Mouse (Mus musculus) urinary bladder, postnatal 4 days (tissue): ENCODE data around the gene Tvp23b.

ENCODE experiments used
- DNase-seq, 2 experiments: peaks; one replicate each; pipeline ENCODE4 v3.0.0; 2021 to 2022; ENCODE audit warnings: low spot score in 2 of 2

Tvp23b gene

DNA sequence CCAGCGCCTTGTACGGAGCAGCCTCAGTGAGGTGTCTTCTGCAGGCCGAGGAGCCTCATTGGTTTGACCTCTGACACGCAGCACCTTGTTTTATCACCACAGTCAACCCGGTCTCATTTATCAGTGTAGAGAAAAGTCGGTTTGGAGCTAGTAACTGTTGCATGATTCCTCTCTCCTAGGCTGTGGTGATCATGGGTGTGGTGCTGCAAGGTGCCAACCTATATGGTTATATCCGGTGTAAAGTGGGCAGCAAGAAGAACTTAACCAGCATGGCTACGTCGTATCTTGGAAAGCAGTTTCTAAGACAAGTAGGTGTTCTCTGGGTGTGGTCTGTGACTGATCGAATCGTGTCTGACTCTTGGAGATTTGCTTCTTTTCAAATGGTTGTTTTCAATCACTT, 12.5 kb downstream of the Tvp23b start:
- DNase-seq: no peak

DNA sequence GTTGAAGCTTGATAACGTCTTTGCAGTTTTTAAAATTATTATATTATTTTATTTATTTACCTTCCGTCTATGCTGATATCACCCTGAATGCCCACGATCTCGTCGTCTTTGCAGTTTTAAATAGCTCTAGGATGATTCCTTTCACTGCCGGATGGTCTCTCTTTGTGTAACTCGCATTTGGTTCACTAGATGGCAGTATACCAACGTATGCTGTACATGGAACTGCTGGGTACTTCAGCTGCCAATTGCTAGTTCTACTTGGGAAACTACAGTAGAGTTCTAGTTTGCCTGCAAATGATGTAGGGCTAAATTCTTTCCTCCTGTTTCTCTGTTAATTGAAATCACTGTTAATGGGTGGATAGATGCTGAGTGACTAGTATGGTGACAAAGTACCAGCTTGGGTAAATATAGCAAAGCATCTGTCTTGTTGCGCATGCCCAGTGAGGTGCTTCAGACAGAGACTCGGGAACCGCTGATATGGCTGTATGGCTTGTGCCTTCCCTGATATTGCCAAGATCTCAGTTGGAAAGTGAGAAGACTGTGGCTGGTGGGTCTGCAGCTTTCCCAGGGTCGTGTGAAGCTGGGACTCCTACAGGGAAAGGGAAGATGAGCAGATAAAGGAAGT, 22.6 kb downstream of the Tvp23b start:
- DNase-seq: no peak

DNA sequence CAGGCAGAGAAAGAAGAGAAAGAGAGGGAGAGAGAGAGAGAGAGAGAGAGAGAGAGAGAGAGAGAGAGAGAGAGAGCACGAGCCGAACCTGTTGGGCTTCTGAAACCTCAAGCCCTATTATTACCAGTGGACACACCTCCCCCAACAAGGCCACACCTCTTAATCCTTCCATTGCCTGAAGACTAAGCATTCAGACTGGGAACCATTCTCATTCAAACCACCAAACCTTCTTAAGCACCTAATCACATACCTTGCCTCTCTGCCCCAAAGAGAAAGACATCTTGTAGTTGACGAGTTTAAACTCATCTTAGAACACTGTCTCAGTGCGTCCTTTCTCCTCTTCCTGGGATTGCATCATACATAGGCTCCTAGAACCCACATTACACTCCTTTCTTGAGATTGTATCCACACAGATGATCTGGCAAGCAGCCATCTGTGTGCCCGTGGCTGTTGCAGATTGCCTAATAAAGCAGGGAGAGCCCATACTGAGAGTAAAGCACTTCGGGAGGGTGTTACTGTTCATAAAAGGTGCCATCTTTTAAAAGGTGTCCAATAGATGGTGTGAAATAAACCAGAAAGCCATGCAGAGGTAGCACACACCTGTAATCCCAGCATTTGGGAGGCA, 24.7 kb downstream of the Tvp23b start:
- peak in 1 of 2 experiments; percentile 9 for DNase-seq

DNA sequence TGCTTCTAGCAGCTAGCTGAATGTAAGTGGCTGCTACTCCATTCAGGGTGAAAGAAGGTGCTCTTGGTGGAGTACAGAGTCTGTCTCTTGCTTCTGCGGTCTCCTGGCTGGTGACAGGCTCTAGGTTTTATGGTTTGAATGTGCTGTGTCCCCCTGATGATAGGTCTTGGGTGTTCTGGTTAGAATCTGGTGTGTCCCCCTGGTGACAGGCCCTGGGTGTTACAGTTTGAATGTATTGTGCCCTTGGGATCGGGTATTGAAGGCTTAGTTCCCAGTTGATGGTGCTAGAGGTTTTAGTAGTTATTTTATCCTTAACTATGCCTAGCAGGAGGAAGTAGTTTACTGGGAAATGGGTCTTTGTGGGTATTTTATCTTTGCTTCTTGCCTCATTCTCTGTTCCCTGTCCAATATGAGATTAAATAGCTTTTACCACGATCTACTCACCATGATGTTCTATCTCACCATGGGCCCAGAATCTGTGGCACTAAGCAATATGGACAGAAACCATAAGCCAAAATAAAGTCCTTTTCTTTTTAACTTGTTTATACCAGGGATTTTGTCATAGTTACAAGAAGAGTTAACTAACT, 30.6 kb downstream of the Tvp23b start:
- peak in 1 of 2 experiments; percentile 36 for DNase-seq

DNA sequence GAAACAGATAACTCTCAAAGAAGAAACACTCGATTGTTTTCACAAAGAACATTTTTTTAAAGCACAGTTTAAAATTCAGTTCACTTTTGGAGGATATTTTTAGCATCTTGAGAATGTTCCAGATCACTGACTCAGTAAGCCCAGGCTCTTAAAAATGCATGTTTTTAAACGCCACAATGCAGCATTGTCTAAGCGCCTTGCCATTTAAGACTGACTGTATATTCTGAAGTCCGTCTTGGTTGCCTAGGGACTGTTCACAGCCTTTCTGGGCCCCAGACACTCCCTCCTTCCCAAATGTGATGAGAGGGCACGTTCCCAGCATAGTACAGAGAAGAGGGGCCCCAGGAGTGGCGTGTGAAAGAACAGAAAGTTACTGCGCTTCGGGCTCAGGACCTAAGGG, 32.1 kb downstream of the Tvp23b start:
- no peak for DNase-seq

DNA sequence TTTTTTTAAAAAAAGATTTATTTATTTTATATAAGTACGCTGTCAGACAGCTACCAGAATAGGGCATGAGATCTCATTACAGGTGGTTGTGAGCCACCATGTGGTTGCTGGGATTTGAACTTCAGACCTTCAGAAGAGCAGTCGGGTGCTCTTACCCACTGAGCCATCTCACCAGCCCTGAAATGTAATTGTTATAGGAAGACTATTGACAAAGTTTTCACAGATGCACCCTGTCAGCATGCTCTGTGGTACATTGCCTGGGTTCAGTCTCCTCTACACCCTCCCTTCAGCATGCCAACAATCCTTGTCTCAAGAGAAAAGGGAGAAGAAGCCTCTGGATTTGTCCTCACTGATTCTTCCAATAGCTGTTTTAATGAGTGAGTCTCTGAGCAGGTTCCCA, 33.9 kb downstream of the Tvp23b start:
- peak in 1 of 2 experiments; percentile 10 for DNase-seq

DNA sequence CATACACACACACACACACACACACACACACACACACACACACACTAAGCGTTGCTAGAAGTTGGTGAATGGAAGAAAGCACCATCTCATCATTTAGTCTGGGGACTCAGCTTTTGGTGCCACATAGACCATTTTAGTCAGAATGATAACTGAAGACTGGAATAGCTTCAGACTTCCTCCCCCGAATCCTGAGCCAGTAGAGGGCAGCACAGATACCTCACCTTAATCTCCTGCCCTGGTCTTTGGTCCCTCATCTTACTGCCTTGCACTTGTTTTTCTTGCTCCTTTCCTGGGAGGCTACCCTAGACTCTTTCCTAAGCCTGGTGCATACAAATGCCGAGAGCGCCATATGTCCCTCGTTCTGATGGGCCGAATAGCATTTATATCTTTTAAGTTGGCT, 35.3 kb downstream of the Tvp23b start:
- peak in 1 of 2 experiments; percentile 58 for DNase-seq

DNA sequence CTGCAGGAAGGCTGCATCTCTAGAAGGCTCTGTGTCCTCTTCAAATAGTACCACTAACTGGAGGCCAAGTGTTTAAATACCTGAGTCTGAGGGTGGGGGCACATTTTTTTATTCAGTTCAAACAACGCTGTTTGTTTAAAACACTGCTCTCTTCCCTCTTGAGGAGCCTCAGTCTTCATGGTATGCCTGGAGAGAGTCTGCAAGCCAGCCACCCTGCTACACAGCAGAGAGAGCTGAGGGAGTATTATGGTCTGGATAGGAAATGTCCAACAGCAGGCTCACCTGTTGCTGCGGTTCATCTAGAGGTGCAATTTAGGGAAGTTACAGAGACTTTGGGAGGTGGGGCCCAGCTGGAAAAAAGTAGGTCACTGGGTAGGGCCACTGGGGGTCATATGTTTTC, 36.2 kb downstream of the Tvp23b start:
- DNase-seq: peak in 1 of 2 experiments; percentile 33

DNA sequence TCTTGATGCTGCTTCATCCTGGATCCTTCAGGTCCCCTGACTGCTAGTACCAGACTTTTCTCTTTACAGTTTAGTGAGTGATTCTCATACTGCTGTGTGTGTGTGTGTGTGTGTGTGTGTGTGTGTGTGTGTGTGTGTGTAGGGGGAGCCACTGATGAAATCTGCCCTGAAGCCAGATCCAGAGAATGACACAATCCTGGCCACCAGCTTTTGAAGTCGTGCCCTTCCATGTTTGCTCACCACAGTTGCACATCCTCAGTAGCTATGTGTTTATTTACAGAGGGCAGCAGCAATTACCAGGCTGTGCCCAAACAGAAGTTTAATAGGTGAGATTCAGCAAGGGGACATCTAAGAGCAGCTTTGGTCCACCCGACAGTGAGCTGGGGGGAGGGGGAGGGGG, 37.5 kb downstream of the Tvp23b start:
- peak in 1 of 2 experiments; percentile 26 for DNase-seq

DNA sequence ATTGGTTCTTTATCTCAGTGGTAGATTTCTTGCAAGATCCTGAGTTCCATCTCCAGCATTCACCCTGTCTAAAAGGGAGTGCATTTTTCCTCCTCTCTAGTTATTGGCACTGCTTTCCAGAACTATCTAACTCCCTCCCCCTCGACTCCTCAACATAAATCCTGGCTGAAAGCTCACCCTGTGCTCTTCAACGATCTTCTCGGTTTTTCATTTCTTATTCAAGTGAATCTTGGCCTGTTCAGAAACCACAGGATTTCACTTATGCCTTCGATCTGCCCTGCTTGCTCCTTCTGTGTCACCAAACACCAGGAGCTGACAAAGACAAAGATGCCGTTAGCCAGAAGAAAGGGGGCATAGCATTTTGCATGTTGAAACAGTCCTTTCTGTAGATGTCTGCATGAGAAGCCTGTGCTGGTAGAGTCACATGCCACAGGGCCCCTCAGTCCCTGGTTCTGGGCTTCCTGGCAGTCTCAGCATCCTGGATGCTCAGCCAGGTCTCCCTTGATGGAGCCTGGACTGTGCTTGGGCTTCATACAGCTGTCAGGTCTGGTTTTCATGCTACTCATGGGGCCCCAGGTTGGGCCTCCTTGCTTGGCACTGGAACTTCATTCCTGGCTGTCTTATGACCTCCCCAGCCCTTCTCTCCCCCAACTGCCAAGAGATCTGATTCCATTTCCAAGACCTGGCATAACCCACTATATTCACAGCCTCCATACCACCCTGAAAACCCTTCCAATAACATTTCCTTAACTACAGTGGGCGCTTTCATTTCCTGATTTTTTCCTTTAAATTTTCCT, 40.9 kb downstream of the Tvp23b start:
- peak in 1 of 2 experiments; percentile 5 for DNase-seq

DNA sequence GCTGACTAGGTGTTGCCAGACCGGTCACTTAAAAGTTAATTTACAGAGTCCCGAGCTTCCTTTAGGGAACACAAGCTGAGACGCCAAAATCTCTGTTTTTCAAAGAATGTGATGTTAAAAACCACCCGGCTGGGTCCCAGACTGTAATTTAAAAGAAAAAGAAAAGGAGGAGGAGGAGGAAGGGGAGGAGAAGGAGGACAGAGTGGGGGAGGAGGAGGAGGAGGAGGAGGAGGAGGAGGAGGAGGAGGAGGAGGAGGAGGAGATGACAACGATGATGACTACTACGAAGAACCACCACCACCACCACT, 41.4 kb downstream of the Tvp23b start:
- DNase-seq: no peak

DNA sequence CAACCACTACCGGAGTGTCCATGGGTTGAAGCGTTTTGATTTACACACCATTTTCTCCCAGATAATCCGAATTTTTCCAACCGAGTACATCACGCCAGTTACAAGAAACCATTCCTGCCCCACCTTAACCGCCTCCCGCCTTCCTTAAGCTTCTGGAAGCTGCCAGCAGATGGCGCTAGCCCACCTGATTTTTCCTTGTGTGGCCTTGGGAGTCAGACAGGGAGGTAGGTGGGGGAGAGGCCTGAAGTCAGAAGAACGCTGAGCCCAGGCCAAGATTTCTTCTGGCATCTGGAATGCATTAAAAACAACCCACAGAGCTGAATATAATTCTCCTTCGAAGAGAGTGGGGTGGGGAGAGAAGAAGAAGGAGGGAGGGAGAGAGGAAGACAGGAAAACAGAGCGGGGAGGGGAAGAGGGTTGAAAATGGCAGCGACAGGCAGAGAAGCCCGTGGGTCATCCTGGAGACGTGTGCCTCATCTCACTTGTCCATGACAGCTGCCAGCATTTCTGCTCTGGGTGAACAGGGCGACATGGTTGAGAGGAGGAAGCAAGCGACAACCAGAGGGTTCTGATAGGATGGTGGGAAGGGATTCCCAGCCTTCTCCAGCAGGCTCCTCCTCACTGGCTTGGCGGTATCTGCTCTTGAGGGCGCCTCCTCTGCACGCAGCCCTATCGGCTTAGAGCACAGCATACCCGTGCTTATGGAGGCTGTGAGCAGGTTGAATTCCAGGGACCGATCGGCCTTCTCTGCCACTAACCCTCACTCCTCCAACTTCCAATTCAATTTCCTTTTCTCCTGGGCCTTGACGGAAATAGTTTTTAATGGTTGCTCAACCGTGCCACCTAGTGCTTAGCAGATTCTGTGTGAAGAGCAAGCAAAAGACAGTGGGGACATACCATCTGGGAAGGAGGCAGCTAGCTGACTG, 42.1 kb downstream of the Tvp23b start:
- DNase-seq: peak; percentile 93 to 95

DNA sequence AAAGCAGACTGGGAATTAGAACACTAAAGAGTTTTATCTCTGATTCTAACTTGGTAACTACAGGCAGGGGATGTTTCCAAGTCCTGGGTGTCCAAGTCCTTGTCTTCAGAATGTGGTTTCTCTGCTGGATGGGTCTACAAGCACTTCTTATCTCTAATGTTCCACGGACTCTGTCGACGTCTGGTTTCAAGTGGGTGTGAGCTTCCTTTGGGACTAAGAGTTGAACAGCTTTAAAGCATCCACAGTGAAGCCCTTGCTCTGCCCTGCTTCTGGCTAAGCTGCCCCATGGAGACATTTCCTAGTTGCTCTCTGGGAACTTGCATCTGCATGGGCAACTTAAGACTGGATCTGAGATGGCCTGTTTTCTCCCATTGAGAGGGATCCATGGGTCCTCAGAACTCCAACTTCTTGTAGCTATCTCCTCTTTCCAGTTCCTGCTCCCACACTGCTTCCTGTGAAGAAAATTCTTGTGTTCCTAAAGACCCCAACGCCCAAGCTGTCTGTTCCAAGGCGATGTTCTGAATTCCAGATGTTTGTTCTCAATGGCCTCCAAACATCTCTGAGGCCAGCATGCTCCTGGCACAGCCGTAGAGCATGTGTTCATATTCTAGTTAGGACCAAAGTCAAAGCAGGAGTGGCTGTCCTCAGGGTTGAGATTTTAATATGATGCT, 45.0 kb downstream of the Tvp23b start:
- DNase-seq: peak in 1 of 2 experiments; percentile 49

DNA sequence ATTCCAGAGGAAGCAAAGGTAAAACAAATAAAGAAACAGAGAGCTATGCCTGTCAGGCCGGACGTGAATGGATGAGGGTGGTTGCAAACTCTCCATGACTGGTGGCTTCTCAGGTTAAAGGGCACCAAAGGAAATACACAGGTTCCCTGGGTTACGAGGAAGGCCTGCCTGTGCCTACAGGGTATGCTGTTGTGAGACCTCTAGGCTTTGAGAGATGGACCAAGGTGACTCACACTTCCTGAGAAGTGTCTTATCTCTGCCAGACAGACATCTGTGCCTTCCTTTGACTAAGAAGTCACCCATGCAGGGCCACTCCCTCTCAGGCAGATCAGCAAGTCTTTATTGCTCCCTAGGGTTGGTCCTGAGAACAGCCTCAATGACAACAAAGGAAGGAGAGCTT, 50.5 kb downstream of the Tvp23b start:
- no peak for DNase-seq

DNA sequence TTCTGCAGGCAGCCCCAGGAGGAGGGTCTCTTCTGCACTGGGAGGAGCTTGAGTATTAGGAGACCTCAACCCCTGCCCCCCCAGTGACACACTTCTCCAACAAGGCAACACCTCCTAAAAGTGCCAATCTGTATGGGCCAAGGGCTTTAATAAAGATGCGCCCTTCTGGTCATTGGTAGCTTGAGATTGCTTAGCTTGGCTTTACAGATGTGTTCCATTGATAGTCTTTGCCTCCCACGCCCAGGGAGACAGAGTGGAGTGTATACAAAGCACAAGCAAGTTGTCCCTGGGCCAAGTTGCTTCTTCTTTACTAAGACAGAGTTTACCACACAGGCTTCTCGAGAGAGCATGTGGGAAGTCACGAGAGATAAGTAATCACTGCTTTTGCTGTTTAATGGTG, 51.3 kb downstream of the Tvp23b start:
- DNase-seq: no peak

DNA sequence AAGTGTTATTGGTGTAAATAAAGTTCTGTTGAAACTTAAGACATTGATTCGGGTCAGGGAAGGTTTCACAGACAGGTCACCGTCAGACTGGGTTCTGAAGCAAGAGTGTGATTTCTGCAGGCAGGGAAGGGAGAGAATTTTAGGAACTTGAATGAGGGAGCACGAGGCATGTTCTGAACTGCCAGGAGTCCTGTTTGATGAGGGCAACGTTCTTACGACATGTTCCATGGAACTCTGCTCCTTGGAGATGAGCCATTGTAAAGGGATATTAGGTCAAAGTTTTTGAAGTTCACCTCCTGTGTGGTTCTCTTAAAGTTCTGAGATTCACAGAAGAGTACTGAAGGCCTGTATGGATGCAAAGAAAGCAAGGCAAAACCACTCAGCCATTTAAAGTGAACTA, 51.9 kb downstream of the Tvp23b start:
- DNase-seq: no peak

DNA sequence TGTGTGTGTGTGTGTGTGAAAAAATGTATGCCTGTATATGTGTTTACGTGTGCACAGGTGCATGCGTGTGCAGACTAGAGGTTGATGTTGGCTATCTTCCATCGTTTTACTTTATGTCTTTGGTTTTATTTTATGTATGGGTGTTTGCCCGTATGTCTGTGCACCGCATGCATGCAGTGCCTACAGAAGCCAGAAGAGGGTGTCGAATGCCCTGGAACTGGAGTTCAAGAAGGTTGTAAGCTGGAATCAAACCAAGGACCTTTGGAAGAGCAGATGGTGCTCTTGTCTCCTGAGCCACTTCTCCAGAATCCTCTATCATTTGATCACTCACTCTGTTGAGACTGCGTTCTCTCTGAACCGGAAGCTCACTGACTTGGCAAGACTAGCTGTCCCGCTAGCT, 53.8 kb downstream of the Tvp23b start:
- DNase-seq: no peak

DNA sequence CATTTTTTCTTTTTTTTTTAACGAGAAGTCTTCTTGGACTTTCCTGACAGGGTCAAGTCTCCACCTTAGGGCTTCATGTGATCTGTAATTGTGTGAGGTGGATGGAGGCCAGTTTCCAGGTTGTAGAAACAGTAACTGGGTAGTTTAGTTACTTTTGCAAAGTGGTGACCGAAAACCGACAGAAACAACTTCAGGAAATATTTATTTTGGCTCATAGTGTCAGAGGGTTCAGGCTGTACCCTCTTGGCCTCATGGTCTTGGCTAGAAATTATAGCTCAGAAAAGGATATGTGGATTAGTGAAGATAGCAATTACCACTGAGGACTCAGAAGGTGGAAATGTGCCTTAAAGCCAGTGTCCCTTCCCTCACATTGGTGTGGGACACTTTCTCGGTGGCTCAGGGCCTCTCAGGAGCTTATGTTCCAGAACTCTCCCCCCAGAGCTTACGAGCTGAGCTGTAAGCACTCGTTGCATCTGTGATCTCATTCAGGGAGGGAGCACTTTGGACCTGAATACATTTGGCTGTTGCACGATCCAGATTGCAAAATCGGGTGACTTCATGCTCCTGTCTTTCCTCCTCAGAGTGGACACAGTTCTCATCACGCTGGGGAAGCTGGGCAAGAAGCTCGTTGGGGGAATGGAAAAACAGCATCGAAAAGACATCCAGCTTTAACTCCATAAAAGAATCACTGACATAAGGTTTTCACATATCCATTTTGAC, 55.7 kb downstream of the Tvp23b start:
- DNase-seq: no peak

DNA sequence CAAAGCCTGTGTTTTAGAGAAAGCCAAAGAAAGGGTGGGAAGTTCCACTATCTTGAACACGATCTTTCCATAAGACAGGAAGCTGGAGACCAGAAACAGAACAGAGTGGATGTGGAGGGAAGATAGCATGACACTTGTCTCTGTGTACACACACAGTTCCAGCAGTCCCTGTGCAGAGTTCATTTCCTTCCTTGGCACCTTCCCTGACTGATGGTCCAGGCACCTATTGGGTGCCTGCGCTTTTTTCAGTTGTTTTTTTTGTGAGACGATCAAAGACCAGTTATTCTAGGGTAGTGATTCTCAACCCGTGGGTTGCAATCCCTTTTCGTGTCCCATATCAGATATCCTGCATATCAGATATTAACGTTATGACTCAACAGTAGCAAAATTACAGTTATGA, 58.7 kb downstream of the Tvp23b start:
- no peak for DNase-seq

DNA sequence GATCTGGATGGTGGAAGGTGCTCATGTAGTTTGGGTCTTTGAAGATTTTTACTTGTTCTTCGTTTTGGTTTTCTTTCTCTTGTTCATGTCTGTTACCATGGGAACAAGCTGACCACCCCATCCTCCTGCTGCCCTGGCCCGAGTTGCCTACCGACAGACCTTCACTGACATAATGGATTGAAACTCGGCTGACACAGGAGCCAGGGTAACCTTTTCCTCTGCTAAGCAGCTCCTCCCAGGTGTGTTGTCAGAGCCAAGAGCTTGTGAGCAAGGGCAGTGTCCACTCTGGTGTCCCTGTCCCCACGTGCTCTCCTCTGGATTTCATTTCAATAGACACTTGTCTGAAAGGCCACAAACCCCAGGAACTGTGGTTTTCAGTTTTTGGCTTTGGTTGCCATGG, 59.7 kb downstream of the Tvp23b start:
- no peak for DNase-seq
